Mouse (Mus musculus): ENCODE measurements at regions not wholly inside any gene's neighbourhood (a gene's known extent, or its start where the extent isn't known, plus 50 kb on each side); places are given as distances from the start of the nearest gene placed in this dataset.

DNA sequence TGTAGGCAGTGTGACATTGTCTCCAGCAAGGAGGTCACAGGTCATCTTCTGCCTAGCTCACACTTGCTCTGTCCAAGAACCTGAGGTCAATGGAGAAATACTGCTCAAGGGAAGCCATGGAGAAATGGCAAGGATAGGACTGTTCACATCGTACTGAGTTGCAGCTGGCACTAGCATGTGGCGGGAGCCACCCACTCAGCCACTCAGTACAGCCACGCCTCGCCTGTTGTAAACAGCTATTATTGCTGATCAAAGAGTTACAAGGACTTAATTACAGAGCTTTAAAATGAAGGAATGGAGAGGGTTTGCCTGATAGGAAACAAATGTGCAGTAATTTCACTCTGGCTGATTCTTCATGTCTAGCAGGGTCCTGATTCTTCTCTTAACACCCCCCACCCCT lies 64.8 kb downstream of the Dll1 start:
- DNase-seq: no peak

DNA sequence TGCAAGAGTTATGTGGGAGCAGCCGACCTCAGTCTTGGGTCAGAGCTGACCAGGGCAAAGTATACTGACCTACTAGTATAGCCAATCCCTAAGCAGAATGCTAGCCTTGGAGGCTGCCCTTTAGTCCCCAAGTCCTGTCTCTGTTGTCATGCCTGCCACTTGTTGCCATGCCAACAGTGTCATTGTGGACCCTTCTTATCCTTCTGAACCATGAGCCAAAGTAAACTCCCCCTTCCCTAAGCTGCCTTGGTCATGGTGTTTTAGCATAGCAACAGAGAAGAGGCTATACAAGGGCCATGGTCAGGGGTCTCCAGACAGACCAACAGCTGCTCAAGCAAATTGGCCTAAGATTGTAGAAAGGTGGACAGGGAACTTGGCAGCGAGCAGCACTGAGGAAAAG lies 66.2 kb downstream of the Dll1 start:
- no peak for DNase-seq

DNA sequence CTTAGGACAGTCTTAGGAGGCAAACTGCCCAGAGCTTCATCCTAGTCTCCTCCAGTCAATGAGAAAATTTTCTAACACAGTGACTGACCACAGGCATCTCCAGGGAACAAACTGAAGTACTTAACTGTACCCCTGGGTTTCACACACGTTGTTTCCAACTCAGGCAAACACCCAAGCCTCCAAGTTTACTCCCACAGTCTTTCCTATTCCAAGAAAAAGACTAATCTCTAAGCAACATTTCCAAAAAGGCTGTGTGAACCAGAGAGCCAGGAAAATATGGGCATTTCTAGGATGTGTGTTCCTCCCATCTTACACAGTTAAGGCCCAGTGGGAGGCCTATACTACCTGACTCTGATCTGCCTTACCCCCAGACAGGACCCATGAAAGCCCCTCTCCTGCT lies 74.6 kb downstream of the Dll1 start:
- no peak for DNase-seq

DNA sequence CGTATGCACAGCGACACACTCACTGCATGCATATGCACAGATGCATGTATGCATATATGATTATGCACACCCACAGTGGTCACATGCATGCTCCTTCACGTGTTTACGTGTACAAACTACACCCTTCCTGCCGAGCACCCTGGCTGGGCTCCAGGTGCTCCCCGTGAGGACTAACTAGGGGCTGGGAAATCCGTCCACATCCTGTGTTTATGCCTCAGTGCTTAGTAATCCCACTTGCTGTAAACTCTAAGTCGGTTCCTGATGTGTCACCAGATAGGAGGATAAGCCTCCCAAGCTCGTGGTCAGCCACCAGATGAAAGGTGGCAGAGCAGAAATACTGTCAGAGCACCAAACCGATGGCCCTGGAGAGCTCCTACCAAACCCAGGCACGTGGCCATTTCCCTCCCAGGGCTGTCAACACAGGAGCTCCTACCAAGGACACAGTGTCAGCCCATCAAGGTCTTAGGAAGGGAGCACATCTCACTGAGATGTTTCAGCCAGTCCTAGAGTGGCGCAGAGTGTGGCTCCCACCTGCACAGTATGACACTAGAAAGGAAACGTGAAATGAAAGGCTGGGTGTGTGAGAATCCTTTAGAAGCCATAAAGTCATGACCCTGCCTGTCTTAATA lies 76.8 kb downstream of the Dll1 start:
- no peak for DNase-seq

DNA sequence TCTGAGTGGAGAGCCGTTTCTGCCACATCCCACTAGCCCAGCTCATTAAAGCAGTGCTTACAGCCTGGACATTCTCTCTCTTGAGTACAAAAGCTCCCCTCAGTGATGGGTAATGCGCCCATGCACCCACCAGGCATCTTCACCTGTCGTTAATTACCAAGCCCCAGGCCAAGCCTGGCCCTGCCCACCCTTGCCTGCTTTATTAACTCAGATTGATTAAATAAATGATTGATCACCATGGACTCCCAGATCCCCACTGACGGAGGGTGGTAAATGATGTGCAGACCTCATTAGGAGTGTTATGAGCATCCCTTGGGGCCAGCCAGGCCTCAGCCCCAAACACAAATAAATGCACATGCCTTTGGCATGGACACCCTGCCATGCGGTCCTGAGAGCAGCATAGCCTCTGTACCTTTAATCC lies 82.5 kb downstream of the Dll1 start:
- DNase-seq: no peak

DNA sequence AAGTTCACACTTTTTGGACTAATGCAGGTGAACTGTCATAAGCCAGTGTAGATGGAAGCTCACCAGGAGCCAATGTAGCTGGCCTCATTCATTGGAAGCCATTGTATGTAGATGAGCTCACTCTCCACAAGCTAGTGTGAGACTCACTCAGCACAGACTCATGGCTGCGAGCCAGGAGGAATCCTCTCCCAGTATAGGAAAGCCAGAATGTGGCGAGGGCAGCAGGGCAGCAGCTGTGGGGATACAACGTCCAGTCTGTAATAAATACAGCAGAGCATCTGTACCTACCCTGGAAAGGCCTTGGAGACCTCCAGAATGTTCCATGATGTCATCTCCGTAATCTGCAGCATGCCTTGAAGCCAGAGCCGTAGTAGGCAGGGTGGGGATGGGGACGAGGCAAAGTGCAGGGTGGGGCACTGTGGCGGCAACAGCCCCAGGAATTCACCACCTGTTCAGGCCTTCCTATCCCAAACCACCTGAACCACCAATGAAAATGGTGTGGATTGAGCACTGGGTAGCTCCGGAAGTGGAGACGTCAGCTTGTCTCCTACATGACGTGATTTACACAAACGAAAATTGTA lies 84.1 kb downstream of the Dll1 start:
- peak; percentile 11 for DNase-seq

DNA sequence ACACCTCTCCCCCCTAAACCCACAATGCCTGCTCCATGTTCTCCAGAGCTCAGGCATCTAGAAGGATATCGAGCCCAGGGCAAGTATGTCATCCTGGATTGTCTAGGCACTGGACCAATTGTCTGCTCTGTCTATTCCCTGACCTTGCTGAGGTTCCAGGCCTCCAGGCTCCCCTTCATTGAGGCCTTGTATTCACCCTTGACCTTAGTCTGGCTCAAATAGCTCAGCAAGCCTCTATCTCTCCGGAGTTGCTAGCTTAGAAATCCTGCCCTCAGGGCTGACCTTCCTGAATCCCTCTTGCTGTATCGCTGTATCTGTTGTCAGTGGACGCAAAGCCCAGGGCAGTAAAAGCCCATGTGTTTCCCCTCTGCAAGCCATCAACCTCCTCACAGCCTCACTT lies 85.0 kb downstream of the Dll1 start:
- no peak for DNase-seq

DNA sequence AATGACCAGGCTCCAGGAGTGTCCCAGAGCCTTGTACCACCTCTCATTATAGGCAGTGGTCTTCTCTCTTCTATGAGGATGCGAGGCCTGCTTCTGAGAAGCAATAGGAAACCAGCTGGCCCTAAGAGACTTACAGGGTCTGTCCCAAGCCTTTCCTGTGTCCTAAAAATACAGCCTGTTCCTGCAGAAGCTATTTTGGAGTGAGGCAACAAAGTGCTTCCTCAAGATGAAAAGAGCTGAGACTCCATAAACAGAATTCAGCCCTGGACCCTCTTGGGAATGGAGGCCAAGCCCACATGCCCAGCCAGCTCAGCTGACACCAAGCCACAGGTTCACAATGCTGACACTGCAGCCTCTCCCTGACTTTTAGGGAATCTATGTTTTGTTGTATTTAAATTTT lies 86.3 kb downstream of the Dll1 start:
- DNase-seq: no peak

DNA sequence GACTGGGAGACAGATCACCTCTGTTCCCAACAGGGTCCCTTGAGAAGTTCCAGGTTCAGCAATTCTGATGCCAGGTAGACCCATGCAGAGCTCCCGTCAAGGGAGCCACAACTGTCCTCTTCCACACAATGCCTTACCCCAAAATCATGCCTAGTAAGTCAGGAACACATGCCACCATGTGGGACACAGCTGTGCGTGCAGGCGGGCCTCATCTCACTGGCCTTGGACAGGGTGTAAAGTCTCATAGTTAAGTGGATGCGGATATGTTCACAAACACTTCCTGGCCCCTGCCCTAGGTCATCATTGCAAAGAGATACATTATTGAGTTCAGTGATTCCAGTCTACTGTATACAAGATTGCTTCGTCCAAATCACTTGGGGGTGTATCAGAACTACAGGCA lies 87.6 kb downstream of the Dll1 start:
- peak; percentile 10 for DNase-seq

DNA sequence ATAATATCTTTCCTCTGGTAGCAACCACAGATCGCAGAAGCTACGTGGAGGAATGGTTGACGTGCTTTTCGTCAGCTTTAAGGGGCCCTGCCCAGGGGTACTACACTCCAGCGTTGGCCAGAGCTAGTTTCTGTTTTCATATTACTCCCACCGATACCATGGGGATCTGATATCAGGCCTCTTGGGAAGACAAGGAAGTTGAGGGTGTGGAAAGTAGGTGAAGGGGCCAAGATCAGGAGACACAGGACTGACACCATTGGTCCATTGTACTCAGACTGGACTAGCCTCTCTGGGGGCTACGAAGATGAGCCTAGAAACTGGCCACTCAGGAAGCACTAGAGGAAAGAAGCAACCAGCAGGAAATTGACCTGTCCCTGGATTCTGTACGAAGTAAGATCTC lies 88.0 kb downstream of the Dll1 start:
- no peak for DNase-seq

DNA sequence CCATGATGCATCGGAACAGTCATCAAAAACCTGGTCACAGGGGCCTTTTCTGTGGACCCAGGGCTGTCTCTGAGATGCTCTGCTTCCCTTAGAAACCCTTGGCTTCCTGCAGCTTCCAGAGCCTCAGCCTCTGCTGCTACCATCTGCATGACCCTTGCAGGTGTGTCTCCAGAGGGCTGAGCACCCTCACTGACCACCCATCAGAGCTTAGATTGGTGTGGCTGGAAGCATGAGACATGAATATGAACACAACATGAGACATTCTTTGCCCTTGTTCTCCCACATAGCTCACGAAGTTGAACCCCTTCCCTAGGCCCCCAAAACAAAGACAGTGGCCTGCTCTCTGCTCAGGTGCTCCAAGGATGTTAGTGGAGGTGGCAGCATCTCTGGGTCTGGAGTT lies 90.1 kb downstream of the Dll1 start:
- no peak for DNase-seq

DNA sequence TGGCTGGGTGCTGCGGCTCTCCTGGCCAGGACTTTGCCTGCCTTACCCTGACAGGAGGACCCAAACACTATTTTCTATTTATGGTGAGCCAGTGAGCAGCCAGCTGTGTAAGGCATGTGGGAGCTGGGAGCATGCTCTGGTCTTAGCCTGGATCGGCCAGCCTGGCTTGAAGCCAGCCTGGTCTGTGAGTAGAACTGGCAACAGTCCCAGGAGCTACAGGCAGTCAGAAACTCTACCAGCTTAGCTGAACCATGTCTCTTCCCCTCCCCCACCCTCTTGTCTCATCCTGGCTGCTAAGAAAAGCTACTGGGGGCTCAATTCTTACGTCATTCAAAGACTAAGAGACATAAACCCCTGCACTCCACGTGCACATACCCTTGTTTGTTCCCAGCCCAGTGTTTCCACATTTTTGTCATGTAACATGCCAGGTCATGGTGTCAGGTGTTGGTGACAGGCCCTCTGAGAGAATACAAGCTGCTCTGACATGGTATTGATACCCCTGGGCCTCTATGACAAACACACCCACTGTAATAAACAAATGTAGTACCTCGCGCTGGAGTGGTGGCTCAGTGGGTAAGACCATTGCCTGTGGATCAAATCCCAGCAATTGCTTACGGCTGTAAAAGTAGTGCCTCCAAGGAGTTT lies 91.2 kb downstream of the Dll1 start:
- peak; percentile 93 for DNase-seq

DNA sequence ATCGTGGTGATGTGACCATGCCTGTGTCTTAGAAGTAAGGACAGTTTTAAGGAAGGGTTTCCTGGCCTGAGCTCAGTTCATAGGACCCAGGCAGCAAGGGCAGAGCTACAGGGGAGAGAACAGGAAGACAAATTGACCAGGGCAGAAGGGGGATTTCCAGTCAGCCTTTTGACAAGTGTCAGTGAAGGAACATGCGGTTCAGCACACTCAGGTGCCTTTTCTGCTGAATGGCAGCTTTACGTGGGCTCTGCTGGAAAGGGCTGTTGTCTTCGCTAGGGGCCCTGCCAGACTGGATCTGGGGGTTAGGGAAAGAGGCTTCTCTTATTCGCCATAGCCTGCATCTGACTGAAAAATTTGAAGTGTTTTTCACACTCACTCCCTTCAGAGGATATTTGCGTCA lies 106.8 kb downstream of the Dll1 start:
- DNase-seq: no peak

DNA sequence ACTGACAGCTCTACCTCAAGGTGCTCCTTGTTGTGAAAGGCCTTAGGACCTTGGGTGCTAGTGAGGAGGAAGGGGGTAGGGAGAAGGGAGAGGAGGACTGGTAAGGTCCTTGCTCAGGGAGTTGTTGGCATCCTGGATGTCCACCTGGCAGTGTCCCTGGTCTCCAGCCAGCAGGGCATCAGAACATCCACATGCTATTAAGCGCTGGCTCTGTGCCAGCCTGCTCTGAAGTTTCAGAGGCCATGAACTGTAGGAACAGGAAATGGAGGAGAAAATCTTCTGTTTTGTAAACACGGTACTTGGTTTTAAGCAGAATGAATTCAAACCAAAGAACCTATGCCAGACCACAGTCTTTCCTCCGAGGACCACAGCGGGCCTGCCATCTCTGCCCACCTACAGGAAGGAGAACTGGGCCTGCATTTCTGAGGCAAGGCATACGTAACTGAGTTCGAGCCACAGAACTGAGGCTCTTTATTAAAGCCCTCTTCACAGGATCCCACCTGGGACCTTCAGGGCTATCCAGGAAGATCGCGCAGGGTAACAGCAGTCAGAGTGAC lies 107.5 kb downstream of the Dll1 start:
- DNase-seq: peak; percentile 63

DNA sequence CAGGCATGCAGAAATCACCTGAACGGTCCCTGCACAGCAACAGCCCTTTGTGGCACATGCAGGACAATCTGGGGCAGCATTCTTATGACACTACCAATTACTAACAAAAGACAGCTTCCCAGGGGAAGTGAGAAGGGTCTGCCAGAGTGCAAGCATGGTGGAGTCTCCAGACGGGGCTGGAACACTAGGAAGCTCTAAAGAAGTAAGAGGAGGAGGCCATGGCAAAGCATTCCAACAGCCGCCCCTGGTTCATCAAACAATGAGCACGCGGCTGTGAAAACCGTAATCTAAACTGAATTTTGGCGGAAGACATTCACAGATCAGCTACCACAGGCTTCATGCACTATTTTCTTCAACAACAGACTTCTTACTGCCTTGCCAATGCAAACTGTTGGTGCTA lies 109.0 kb downstream of the Dll1 start:
- no peak for DNase-seq

DNA sequence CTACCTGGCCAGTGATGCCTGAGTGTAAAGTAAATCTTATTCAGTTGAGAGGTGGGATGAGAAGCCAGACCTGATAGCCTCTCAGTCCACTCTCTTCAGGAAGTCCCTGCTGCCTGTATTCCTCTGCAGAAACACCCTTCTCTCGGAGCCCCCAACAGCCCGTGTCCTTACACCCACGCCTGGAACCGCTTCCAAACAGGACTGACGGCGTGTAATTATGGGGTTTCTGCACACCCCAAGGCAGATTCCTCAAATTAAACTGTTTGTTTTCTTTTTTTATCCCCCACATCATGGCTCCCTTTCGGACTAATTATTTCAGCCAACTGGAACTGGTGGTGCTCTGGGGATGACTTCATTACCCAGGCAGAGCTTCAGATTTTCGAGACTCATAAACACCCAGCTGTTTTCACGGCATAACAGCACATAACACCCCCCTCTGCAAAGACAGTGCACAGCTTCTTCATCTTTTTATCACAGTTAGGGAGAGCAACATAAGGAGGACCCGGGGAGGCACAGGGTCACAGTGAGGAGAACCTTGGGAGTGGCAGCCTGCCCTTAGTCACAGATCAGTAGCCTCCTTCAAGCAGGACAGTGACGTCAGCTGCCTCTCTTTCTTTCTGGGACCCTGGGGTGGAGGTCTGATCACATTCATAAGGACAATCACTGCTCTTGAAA lies 117.1 kb downstream of the Dll1 start:
- DNase-seq: no peak

DNA sequence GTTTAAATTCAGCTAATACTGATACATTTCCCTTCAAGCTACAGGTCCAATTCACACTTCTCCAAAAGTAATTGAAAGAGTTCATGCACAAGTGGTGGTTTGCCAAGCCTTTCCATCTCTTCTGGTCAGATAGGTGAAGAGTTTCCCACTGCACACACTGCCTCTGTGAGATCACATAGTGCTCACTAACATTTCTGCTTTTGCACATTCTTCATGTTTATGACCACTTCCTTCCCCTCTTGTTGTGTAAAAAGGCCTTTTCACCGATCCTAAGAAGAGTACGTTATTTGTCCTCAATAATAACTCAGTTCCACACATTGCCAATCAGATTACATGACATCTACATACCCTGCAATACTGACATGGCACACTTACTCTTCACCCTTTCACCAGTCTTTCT lies 120.8 kb downstream of the Dll1 start:
- DNase-seq: no peak

DNA sequence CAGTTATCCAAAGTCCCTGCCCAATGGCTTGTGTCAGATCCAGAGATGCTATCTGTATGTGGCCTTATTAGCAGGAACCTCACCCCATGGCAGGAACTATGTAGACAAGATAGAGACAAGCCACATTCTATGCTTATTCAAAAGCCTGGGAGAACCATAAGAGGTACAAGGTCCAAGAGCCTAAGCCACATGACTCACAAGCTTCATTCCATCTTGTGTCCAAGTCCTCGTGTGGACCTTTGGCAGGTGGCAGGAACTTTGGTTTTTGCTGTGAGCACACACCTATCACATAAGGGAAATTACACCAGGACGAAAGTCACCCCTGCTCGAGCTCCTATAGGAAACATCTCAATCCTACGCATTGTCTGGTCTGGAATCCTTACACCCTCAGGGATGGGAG lies 122.9 kb downstream of the Dll1 start:
- no peak for DNase-seq

DNA sequence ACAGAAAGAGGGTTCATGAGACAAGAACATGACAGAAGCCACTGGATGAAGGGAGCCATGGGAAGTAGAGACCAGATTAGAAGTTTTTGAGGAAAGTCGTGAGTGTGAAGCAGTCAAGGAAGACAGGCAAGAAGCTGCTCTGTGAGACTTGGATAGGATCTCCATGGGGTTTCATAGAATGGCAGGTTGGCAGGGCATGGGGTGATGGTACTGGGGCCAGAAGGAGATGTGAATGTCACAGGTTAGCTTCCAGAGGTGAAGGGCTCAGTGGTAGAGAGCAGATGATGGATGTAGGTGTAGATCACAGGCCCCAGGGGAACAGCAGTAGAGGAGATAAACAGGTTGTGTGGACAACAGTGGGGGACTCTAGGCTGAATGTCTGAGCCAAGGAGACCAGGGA lies 123.4 kb downstream of the Dll1 start:
- no peak for DNase-seq

DNA sequence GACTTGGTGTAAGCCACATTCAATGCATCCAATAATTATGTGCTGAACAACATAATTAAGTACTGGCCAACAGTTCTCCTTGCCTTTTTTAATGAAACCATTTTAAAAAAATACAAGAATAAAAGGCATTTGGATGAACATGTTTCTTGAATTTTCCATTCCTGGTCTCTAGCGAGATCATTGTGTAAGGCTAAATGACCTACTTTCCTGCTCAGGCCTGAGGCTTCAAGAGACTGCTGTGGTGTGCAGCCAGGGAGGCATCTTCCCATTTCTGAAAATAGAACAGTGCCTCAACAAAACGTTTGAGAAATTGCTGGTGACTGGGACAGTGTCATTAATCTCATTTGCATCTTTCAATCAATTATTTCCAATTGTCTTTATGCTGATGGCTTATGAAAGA lies 124.5 kb downstream of the Dll1 start:
- no peak for DNase-seq

DNA sequence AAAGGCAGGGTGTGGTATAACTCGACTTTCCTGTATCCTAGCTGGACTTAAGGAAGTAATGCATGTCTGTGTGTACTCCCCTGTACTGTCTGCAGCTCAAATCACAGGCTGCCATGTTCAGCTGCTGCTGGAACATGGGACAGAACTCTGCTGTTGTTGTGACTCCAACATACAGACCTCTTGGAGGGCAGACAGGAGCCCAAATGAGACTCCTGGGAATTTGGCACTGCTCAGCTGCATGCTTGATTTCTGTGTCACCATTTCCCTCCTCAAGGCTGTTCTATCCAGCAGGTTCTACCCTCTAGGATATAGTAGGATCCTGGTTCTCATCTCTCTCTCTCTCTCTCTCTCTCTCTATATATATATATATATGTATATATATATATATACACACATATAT lies 125.0 kb downstream of the Dll1 start:
- DNase-seq: no peak

DNA sequence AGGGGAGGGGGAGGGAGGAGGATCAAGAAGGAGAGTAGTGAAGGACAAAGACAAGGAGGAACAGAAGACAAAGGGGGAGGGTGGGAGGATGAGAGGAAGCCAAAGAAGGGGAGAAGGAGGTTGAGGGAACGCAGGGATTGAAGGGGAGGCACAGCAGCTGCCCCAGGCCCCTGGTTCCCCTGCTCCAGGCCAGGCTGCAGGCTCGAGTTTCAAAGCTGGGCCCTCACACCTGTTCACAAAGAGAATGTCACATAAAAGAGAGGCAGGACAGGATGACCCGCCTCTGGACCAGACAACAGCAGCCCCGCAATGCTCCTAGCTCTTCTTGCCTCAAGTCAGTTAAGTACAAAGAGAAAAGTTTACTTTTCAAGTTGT lies 128.3 kb downstream of the Dll1 start:
- no peak for DNase-seq

DNA sequence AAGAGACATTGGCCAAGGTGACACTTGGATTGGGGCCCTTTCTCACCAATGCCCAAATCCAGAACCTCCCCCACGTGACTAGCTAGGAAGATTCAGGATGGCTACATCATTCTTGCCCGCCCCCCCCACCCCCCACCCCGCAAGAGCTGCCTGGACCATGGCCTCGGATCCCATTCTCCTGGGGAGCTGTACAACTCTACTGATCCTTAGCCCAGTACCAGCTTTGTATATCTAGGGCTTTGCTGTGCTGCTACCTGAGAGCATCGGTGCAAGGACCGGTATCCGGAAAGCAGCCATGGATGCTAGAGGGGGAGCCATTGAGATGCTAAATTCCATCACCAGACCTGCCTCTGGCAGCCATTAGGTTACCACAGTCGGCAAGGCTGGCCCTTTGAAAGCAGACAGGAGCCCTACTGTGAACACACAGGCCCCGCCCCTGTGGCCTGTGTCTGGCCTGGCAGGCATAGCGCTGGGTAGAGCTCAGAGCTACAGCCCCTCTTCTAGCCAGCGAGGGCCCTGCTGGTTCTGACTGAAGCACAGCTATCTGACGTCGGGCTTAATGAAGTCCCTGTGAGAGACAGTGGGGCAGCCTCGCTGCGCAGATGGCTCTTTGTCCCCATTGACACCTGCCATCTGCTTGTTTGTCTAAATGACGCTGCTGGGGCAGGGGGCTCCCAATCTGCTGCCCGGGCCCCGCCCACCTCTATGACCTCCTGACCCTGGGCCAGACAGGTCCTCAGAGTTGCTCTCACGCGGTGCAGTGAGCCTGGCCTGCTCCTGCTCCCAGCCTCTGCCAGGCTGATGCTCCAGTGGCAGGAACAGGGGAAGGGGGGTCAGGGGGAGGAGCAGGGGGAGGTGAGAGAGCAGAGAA lies 128.9 kb downstream of the Dll1 start:
- no peak for DNase-seq

All from kidney, postnatal 10 days (tissue).